Mouse (Mus musculus) bone marrow, adult 2 months (tissue): ENCODE results near the gene D430019H16Rik.

Source experiments
- CTCF ChIP-seq: fragments of 200-500 bp; IDR thresholded peaks from 2 replicates; pipeline ENCODE4 v1.5.1; 2011; ENCODE audit warnings: low read length, control low read depth; ENCODE audit not compliant: control insufficient read depth, insufficient read depth
- POLR2A ChIP-seq: fragments of 200-500 bp; IDR thresholded peaks from 2 replicates; pipeline ENCODE4 v1.6.1; 2011; ENCODE audit warnings: low read depth, mild to moderate bottlenecking, control low read depth, low read length, borderline replicate concordance; ENCODE audit not compliant: control insufficient read depth

- TF ChIP-seq CTCF (no peak), POLR2A (no peak)
These were observed 37.1 kb downstream of the D430019H16Rik start for GRCm38 (mm10) chr12:105490794-105491193.
